Mouse (Mus musculus) activated CD4-positive, CD25-positive, alpha-beta regulatory T cell, adult 4 months (primary cell): Measurements from ENCODE around the gene Calm1. TPM values are rescaled to one million over a fixed set of nuclear protein-coding genes. Genes with fewer than 3 reads are reported as not detected.
"Not testable (repeated sequence)": the region's sequence is repeated elsewhere in the genome, so short reads cannot be mapped to it uniquely, and the experiment has no call there.

Experiments
- ATAC-seq: one replicate; pipeline ENCODE4 v1.8.0; 2017
- polyA plus RNA-seq, 2 experiments: library from polyadenylated mRNA; unstranded; fragments of 100-300 nt; shearing (Covaris generic); gene quantifications; one replicate each; pipeline ENCODE4 v1.2.1; 2017

Calm1 gene
- polyA plus RNA-seq, result 1,000 to 10,000 TPM; 1,514 to 2,306 TPM

GRCm38 (mm10) chr12:100198967-100199660 lies at the start of gene Calm1:
Calm1 (plus strand) TSS chr12:100199435.
- peak; percentile 60 for ATAC-seq

GRCm38 (mm10) chr12:100152466-100152865 lies 46.8 kb upstream of the Calm1 start:
- ATAC-seq, result no peak

- peak; percentile 100 for ATAC-seq
Observed at GRCm38 (mm10) chr12:100159261-100159975, 39.8 kb upstream of the Calm1 start, which contains the start of gene Nrde2. Nrde2 (minus strand) TSS chr12:100159653.

GRCm38 (mm10) chr12:100164991-100165500 lies 34.2 kb upstream of the Calm1 start:
- peak; percentile 51 for ATAC-seq

- no peak for ATAC-seq
Observed at GRCm38 (mm10) chr12:100166177-100166576, 33.1 kb upstream of the Calm1 start.

GRCm38 (mm10) chr12:100166939-100167338 lies 32.3 kb upstream of the Calm1 start:
- ATAC-seq, result no peak

GRCm38 (mm10) chr12:100167502-100167901 lies 31.7 kb upstream of the Calm1 start:
- ATAC-seq, result no peak

GRCm38 (mm10) chr12:100167931-100168871 lies 31.0 kb upstream of the Calm1 start:
- ATAC-seq, result peak; percentile 81

GRCm38 (mm10) chr12:100172481-100172880 lies 26.8 kb upstream of the Calm1 start:
- no peak for ATAC-seq

GRCm38 (mm10) chr12:100176469-100177056 lies 22.7 kb upstream of the Calm1 start:
- ATAC-seq, result no peak

- no peak for ATAC-seq
Observed at GRCm38 (mm10) chr12:100178898-100179440, 20.3 kb upstream of the Calm1 start.

- ATAC-seq, result no peak
Observed at GRCm38 (mm10) chr12:100180802-100181201, 18.4 kb upstream of the Calm1 start.

- ATAC-seq, result no peak
Observed at GRCm38 (mm10) chr12:100182676-100183075, 16.6 kb upstream of the Calm1 start.

- no peak for ATAC-seq
Observed at GRCm38 (mm10) chr12:100183970-100184369, 15.3 kb upstream of the Calm1 start.

- not testable (repeated sequence) for ATAC-seq
Observed at GRCm38 (mm10) chr12:100184976-100185375, 14.3 kb upstream of the Calm1 start.

- no peak for ATAC-seq
Observed at GRCm38 (mm10) chr12:100185897-100186296, 13.3 kb upstream of the Calm1 start.

- ATAC-seq, result no peak
Observed at GRCm38 (mm10) chr12:100186376-100186775, 12.9 kb upstream of the Calm1 start.

GRCm38 (mm10) chr12:100187013-100187755 lies 12.1 kb upstream of the Calm1 start:
- ATAC-seq, result peak; percentile 99

- no peak for ATAC-seq
Observed at GRCm38 (mm10) chr12:100187756-100188430, 11.3 kb upstream of the Calm1 start.

GRCm38 (mm10) chr12:100190802-100191201 lies 8.4 kb upstream of the Calm1 start:
- no peak for ATAC-seq
